Mouse (Mus musculus): ENCODE data around the gene Rpl27a. TPM values are rescaled to one million over a fixed set of nuclear protein-coding genes. Genes with fewer than 3 reads are reported as not detected.

The Rpl27a gene
- total and polyA plus RNA-seq, 3 experiments = 221 to 1,252 TPM; not detected in 1

DNA sequence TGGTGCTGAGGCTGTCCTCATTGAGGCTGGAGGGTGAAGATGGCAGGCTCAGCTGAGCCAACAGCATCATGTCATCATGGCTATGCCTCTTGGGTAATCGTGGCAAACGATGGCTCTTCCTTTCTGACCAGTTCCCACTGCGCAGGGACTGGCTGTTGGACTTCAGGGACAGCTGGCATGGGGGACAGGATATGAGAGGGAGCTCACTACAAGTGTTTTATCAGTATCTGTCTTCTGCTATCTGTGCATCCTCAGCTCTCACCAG lies 23.3 kb downstream of the Rpl27a start:
- Histone ChIP-seq H3K4me3 (ENCODE audit: control insufficient read depth in 1 of 2, insufficient read depth in 1 of 2, low read depth in 2 of 2, low read length in 2 of 2) (no peak overlapping the region), H3K79me2 (ENCODE audit: control insufficient read depth, insufficient read depth, low read length, poor library complexity) (no peaks in the 10 kb centered on the region), H3K4me1 (ENCODE audit: control insufficient read depth in 1 of 2, insufficient read depth in 2 of 2, low read length in 2 of 2) (no peaks in the 10 kb centered on the region), H3K27ac (ENCODE audit: control insufficient read depth, low read depth, low read length) (no peak overlapping the region), H3K9me3 (replicated peaks; ENCODE audit: insufficient read depth, low read length) (no peaks in the 10 kb centered on the region), H3K36me3 (ENCODE audit: control insufficient read depth in 1 of 2, insufficient read depth in 2 of 2, low read length in 2 of 2) (no peaks in the 10 kb centered on the region), H3K27me3 (ENCODE audit: control insufficient read depth in 1 of 2, insufficient read depth in 2 of 2, low read length in 2 of 2) (no peaks in the 10 kb centered on the region), H3K9ac (ENCODE audit: control insufficient read depth, low read depth, low read length, poor library complexity, severe bottlenecking) (no peak overlapping the region)
- DNase-seq (ENCODE audit: low read depth, low spot score) = no peak
- TF ChIP-seq KAT2A (conservative IDR thresholded peaks at IDR 0.05; ENCODE audit: low read depth, low read length) (no peak), POLR2AphosphoS2 (IDR thresholded peaks at IDR 0.05; ENCODE audit: low read length) (no peak), MAX (IDR thresholded peaks at IDR 0.05; ENCODE audit: low read length) (no peak), NELFE (IDR thresholded peaks at IDR 0.05; ENCODE audit: low read depth, low read length) (no peak), USF2 (IDR thresholded peaks at IDR 0.05; ENCODE audit: borderline replicate concordance in 1 of 2, insufficient read depth in 1 of 2, low read depth in 1 of 2, low read length in 2 of 2) (no peak), POLR2AphosphoS5 (IDR thresholded peaks at IDR 0.05; ENCODE audit: borderline replicate concordance, low read depth, low read length) (no peak), ZKSCAN1 (IDR thresholded peaks at IDR 0.05; ENCODE audit: low read depth, low read length) (no peak), HCFC1 (IDR thresholded peaks at IDR 0.05; ENCODE audit: low read depth, low read length) (no peak), EP300 (IDR thresholded peaks at IDR 0.05; ENCODE audit: low read depth in 1 of 2, low read length in 2 of 2) (no peak), ZC3H11A (IDR thresholded peaks at IDR 0.05; ENCODE audit: low read depth, low read length) (no peak), USF1 (IDR thresholded peaks at IDR 0.05; ENCODE audit: low read depth, low read length) (no peak), UBTF (IDR thresholded peaks at IDR 0.05; ENCODE audit: borderline replicate concordance, insufficient read depth, low read depth, low read length) (no peak), NRF1 (IDR thresholded peaks at IDR 0.05; ENCODE audit: insufficient read depth, low read depth, low read length, poor library complexity, severe bottlenecking) (no peak), ELF1 (IDR thresholded peaks at IDR 0.05; ENCODE audit: low read depth, low read length) (no peak), TBP (IDR thresholded peaks at IDR 0.05; ENCODE audit: low read depth, low read length) (no peak), CTCF (IDR thresholded peaks at IDR 0.05 in 2 of 3, conservative IDR thresholded peaks at IDR 0.05 in 1 of 3; ENCODE audit: control insufficient read depth in 1 of 3, insufficient read depth in 1 of 3, low read depth in 2 of 3, low read length in 3 of 3, poor library complexity in 1 of 3, severe bottlenecking in 1 of 3) (no peak), MXI1 (IDR thresholded peaks at IDR 0.05; ENCODE audit: low read depth, low read length) (no peak), MAZ (IDR thresholded peaks at IDR 0.05; ENCODE audit: low read depth, low read length) (no peak), CHD2 (IDR thresholded peaks at IDR 0.05; ENCODE audit: low read length) (no peak), CHD1 (IDR thresholded peaks at IDR 0.05; ENCODE audit: low read depth, low read length) (no peak)

DNA sequence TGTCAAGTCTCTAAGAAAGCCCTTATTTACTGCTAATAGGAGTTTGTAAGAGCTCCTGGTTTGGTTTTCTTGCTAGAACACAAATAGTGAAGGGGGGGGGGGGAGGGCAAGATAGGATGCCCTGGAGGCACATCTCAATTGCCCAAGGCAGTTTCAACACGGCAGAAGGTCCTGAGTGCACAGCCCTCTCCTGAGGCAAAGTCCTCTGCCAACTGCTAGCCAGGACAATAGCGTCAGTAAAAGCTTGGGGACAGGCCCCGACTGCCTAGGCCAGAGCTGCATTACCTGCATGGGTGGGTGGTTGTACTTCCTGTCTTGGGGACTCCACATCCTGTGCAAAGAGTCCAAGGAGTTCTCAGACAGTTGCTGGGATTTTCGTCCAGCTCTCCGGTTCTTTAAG lies 25.8 kb downstream of the Rpl27a start:
- Histone ChIP-seq H3K27me3 (ENCODE audit: control insufficient read depth in 1 of 2, insufficient read depth in 2 of 2, low read length in 2 of 2) (no peaks in the 10 kb centered on the region), H3K4me1 (ENCODE audit: control insufficient read depth in 1 of 2, insufficient read depth in 2 of 2, low read length in 2 of 2) (no peaks in the 10 kb centered on the region), H3K9me3 (replicated peaks; ENCODE audit: insufficient read depth, low read length) (no peaks in the 10 kb centered on the region), H3K79me2 (ENCODE audit: control insufficient read depth, insufficient read depth, low read length, poor library complexity) (no peaks in the 10 kb centered on the region), H3K4me3 (ENCODE audit: control insufficient read depth in 1 of 2, insufficient read depth in 1 of 2, low read depth in 2 of 2, low read length in 2 of 2) (no peak overlapping the region), H3K9ac (ENCODE audit: control insufficient read depth, low read depth, low read length, poor library complexity, severe bottlenecking) (no peak overlapping the region), H3K27ac (ENCODE audit: control insufficient read depth, low read depth, low read length) (no peak overlapping the region), H3K36me3 (ENCODE audit: control insufficient read depth in 1 of 2, insufficient read depth in 2 of 2, low read length in 2 of 2) (no peaks in the 10 kb centered on the region)
- TF ChIP-seq MXI1 (IDR thresholded peaks at IDR 0.05; ENCODE audit: low read depth, low read length) (no peak), POLR2A (IDR thresholded peaks at IDR 0.05; ENCODE audit: control insufficient read depth in 1 of 2, insufficient read depth in 1 of 2, low read depth in 1 of 2, low read length in 2 of 2, poor library complexity in 1 of 2) (no peak), CHD2 (IDR thresholded peaks at IDR 0.05; ENCODE audit: low read length) (no peak), GABPA (IDR thresholded peaks at IDR 0.05; ENCODE audit: low read depth, low read length) (no peak), ZC3H11A (IDR thresholded peaks at IDR 0.05; ENCODE audit: low read depth, low read length) (no peak), ETS1 (IDR thresholded peaks at IDR 0.05; ENCODE audit: low read depth, low read length) (no peak), RCOR1 (IDR thresholded peaks at IDR 0.05; ENCODE audit: low read depth, low read length) (no peak), CHD1 (IDR thresholded peaks at IDR 0.05; ENCODE audit: low read depth, low read length) (no peak), ZMIZ1 (IDR thresholded peaks at IDR 0.05; ENCODE audit: low read depth, low read length) (no peak), NELFE (IDR thresholded peaks at IDR 0.05; ENCODE audit: low read depth, low read length) (no peak)
- no peak for DNase-seq (ENCODE audit: low read depth, low spot score)

Data from MEL (cell line).